Mouse (Mus musculus) CD4-positive helper T cell, adult 2 months (primary cell): ENCODE data around the gene Mrpl43.

Experiments
- DNase-seq: peaks from one replicate; pipeline ENCODE4 v3.0.0-alpha.2; 2012; ENCODE audit warnings: low read depth, missing footprints, low spot score

The Mrpl43 gene

DNA sequence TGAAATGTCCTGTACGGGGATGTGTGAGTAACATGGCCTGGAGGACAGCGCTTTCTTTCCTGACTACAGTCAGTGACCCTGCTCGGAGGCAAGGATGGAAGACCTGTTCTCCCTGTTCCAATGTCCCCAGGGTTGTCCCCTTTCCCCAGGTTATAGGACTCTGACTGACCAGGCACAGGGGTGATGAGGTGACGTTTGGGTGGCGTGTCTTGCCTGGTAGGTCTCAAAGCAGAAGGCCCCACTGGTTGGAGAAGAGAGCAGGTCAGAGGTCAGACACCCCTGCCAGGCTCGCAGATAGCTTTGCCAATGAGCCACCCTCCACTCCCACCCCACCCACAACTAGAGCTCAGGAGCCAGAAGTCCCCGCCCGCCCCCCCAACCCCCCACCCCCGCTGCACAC is 23.3 kb upstream of the Mrpl43 start:
- no peak for DNase-seq

DNA sequence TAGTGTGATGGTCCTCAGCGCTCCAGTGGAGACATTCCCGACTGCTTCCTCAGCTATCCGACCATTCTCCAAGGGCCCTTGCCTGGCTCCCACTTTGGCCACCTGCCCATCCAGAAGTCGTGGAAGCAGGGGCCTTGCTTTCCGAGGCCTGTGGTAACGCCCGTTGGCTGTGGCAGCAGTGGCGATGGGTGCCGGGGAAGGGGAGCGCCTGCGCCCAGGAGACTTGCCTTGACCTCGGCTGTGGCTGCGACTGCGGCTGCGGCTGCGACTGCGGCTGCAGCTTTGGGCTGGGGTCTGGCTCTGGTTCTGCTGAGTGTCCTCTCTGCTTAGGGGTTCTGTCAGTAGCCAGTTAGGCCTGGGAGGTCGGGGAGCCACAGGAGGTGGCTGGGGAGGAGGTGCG is 22.5 kb upstream of the Mrpl43 start:
- DNase-seq: no peak

DNA sequence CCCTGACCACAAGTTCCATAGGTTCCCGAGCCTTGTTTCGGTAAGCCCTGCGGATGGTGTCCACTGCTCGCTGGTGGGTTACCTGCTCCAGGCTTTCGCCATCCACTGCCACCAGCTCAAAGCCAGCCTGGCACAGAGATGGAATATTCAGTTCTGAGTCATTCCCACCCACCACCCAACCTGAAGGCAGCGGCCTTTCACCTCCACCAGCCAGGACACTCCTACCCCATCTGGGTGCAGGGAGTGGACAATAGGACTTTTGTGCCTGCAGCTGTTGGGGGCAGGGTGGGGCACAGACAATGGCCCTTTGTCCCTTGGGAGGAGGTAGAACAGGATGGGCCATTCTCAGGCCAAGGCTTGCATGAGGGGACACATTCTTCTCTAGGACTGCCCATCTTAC is 21.6 kb upstream of the Mrpl43 start:
- DNase-seq: no peak

DNA sequence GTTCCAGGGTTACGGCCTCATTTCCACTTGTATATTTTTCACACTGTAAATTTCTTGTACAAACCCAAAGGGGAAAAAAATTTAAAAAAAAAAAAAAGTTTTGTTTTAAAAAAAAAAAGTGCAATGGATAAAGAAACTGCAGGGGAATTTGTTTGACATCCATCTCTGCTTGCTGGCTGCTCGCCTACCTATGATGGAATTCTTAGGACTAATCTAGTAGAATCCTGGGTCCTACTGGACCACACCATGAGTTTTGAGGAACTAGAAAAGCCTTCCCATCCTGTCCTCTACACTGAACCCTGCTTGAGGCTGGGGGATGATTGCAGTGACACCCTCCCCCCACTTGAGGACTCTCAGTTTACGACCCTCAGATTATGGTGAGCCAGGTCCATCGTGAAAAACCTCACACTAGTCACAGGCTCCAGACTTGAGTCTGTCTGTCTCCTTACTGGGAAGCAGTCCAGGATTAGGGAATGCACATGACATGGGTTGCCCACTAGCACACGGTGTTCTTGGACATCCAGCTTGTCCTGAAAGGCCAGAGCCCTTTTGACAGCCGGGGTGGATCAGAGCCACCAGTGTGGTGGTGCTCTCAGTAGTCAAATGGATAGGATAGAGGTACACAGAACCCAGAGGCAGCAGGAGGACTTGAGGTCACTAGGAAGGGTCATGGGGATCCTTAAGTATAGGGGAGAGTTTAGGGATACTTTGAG is 20.9 kb upstream of the Mrpl43 start:
- DNase-seq: no peak

GRCm38 (mm10) chr19:45025937-45026568 is 19.8 kb upstream of the Mrpl43 start:
- DNase-seq: no peak

- no peak for DNase-seq
These were observed 18.5 kb upstream of the Mrpl43 start for GRCm38 (mm10) chr19:45024775-45025174.

- no peak for DNase-seq
These were observed 17.8 kb upstream of the Mrpl43 start for GRCm38 (mm10) chr19:45023993-45024392.

DNA sequence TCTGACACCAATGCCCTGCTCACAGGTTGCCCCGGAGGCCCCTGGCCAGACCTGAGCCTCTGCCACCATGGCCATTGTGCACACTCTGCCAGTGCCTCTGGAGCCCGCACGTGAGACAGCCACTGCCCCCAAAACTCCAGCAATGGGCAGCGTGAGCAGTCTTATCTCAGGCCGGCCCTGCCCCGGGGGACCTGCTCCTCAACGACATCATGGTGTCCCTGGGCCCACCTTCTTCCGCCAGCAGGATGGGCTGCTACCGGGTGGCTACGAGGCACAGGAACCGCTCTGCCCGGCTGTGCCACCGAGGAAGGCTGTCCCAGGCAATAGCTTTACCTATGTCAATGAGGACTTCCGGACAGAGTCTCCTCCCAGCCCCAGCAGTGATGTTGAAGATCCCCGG is 15.1 kb upstream of the Mrpl43 start:
- no peak for DNase-seq

DNA sequence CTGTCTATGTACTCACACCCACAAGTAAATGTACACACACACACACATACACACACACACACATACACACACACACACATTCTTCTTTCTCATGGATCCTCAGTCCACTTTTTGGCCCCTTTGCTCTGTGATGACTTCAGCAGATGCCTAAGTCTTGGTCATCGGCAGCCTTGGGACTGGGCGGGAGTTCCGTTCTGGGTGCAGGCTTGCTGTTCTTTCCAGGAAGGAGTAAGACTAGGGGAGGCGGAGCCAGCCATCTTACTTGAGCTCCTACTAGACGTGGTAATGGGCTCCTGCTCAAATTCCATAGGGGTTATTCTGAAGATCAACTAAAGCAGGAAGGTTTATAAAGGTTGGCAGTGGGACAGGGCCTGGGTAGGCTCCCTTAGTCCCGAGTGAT is 14.1 kb upstream of the Mrpl43 start:
- no peak for DNase-seq

- DNase-seq: no peak
These were observed 12.1 kb upstream of the Mrpl43 start for GRCm38 (mm10) chr19:45018351-45018831.

DNA sequence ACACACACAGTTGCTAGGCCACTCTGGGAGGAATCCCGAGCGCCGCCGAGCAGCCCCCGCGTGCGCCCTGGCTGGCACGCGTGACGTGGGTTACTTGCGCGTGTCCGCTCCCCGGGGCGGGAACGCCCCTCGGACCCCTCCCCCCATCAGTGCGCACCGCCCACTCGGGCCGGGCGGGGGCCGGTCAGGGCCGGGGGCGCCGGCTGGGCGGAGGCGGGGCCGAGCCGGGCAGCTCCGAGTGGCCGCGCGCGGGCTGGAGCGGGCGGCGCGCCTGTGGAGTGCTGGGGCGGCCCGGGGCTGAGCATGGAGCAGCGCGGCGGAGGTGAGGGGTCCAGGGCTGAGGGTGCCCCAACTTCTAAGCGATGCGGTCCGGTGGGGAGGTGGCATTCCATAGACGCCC is 11.7 kb upstream of the Mrpl43 start:
- peak; percentile 61 for DNase-seq

GRCm38 (mm10) chr19:45017216-45017771 is 11.1 kb upstream of the Mrpl43 start:
- peak; percentile 35 for DNase-seq

GRCm38 (mm10) chr19:45016341-45017215 is 10.3 kb upstream of the Mrpl43 start:
- DNase-seq: peak; percentile 24

GRCm38 (mm10) chr19:45015518-45016281 is 9.5 kb upstream of the Mrpl43 start:
- DNase-seq: peak; percentile 80

GRCm38 (mm10) chr19:45014981-45015402 is 8.8 kb upstream of the Mrpl43 start:
- DNase-seq: no peak

DNA sequence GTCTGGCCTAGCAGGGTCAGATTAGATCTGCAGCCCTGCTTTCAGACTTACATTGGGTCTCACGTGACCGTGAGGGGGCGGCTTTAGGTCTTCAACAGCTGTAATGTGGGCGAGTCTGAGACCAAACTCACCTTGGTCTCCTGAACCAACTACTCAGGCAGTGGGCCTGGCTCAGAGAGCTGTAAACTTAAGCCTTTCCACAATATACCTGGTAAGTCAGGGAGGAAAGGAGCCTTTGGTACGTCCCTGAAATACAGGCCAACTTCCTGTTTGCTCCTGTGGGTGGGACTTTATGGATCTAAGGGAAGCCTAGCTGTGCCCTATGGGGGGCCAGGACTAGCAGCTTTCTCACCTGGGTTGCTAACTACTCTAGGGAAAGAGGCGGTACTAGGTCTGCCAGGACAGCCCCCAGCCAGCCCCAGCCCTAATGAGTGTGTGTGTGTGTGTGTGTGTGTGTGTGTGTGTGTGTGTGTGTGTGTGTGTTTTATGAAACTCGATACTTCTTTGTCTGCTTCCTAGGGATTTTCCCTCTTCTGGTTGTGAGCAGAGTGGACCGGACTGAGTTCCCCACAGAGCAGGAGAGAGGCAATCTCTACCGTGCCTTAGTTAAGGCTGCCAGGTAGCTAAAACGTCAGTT is 8.2 kb upstream of the Mrpl43 start, which contains the start of gene Lzts2:
Lzts2 (plus strand) TSS at position 80 of the 637 bp plus-strand sequence.
- peak; percentile 52 for DNase-seq

GRCm38 (mm10) chr19:45013581-45014225 is 7.5 kb upstream of the Mrpl43 start:
- no peak for DNase-seq

DNA sequence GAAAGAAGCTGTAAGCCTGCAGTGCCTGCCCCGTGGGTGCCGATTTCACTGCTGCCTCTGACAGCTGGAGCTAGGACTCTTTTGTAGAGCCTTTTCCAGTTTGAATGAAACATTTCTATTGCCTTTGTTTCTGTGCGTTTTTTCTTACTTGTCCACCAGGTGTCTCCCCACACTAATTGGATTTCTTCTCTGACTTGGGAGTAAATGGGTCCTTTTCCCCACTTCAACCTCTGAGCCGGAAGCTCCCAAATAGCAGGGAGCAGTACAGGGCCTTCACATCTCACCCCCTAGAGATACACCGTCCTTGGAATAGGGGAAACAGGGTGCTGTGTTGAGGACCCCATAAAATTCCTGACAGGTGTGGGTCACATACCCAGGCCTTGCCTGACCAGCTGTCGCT is 6.4 kb upstream of the Mrpl43 start:
- DNase-seq: no peak

DNA sequence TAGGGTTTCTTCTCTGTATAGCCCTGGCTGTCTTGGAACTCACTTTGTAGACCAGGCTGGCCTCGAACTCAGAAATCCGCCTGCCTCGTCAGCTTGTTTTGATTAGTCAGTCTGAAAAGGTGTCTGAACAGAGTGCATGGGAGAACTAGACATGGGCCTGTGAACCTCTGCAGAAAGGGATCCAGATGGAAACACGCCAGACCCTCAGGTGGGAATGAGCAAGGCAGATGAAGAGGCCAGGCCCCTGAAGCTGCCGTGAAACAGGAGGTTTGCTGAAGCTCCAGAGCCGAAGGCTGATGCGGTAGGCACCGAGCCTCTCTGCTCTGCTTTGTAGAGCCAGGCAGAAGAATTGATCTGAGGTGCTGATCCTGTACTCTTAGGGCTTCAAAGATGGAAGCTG is 6.0 kb upstream of the Mrpl43 start:
- no peak for DNase-seq

GRCm38 (mm10) chr19:45010646-45011045 is 4.4 kb upstream of the Mrpl43 start:
- DNase-seq: no peak
